Mouse (Mus musculus) layer of hippocampus, adult 2 months (tissue): ENCODE measurements around the gene Fnip1. TPM values are rescaled to one million over a fixed set of nuclear protein-coding genes. Genes with fewer than 3 reads are reported as not detected.

Experiments used
- DNase-seq, 2 experiments: peaks; one replicate each; pipeline ENCODE4 v3.0.0; 2022; ENCODE audit warnings: low spot score in 2 of 2
- H3K27ac ChIP-seq: fragments of 200-600 bp; 2 replicates; pipeline ENCODE4 v1.8.1; 2022
- H3K4me3 ChIP-seq: fragments of 200-600 bp; 2 replicates; pipeline ENCODE4 v1.8.1; 2022; ENCODE audit warnings: mild to moderate bottlenecking
- CTCF ChIP-seq: fragments of 200-600 bp; conservative IDR thresholded peaks from 2 replicates; pipeline ENCODE4 v1.8.1; 2022; ENCODE audit warnings: antibody characterized with exemption, mild to moderate bottlenecking, moderate library complexity
- total RNA-seq, 2 experiments: library from RNA; stranded (reverse); gene quantifications; 2 replicates each; pipeline ENCODE4 v1.2.3; 2021

Gene Fnip1
- total RNA-seq, 2 experiments from 2014 or later: 34.5 to 34.9 TPM

GRCm38 (mm10) chr11:54478414-54478813 lies 40.4 kb downstream of the Fnip1 start:
- Histone ChIP-seq H3K4me3 (no peak overlapping the region), H3K27ac (no peak overlapping the region)
- TF ChIP-seq CTCF: peak; percentile 69
- DNase-seq: no peak

- no peak overlapping the region for H3K27ac ChIP-seq
- H3K4me3 ChIP-seq: no peak overlapping the region
- DNase-seq: no peak
- no peak for TF ChIP-seq CTCF
Measured at GRCm38 (mm10) chr11:54486041-54486440, 48.0 kb downstream of the Fnip1 start.

GRCm38 (mm10) chr11:54491946-54492558 lies 54.1 kb downstream of the Fnip1 start:
- H3K27ac ChIP-seq: no peak overlapping the region
- H3K4me3 ChIP-seq: no peak overlapping the region
- TF ChIP-seq CTCF: no peak
- no peak for DNase-seq

- Histone ChIP-seq H3K4me3 (no peak overlapping the region), H3K27ac (no peak overlapping the region)
- TF ChIP-seq CTCF: no peak
- DNase-seq: no peak
Measured at GRCm38 (mm10) chr11:54492559-54492958, 54.6 kb downstream of the Fnip1 start.

- DNase-seq: no peak
- no peak for TF ChIP-seq CTCF
- H3K4me3 ChIP-seq: no peak overlapping the region
- H3K27ac ChIP-seq: no peak overlapping the region
Measured at GRCm38 (mm10) chr11:54499838-54500237, 61.8 kb downstream of the Fnip1 start.

- Histone ChIP-seq H3K4me3 (no peak overlapping the region), H3K27ac (no peak overlapping the region)
- TF ChIP-seq CTCF: no peak
- DNase-seq: no peak
Measured at GRCm38 (mm10) chr11:54502546-54503245, 64.7 kb downstream of the Fnip1 start.

GRCm38 (mm10) chr11:54513584-54513983 lies 75.6 kb downstream of the Fnip1 start:
- no peak overlapping the region for H3K27ac ChIP-seq
- H3K4me3 ChIP-seq: no peak overlapping the region
- TF ChIP-seq CTCF: no peak
- DNase-seq: no peak

GRCm38 (mm10) chr11:54521927-54522528 lies 84.0 kb downstream of the Fnip1 start:
- no peak for TF ChIP-seq CTCF
- no peak for DNase-seq

GRCm38 (mm10) chr11:54522529-54523430 lies 84.8 kb downstream of the Fnip1 start, which contains the start of gene Rapgef6:
Gene Rapgef6, plus strand, starts transcription at chr11:54522847.
- H3K27ac ChIP-seq: peak within 1 kb of the TSS; percentile 95
- peak within 1 kb of the TSS; percentile 64 for H3K4me3 ChIP-seq
- no peak for TF ChIP-seq CTCF
- DNase-seq: peak; percentile 98 to 99

More at GRCm38 (mm10) chr11:54521927-54522528, 84.0 kb downstream of the Fnip1 start:
- peak overlapping the region; percentile 95 for H3K27ac ChIP-seq
- H3K4me3 ChIP-seq: peak overlapping the region; percentile 64

GRCm38 (mm10) chr11:54523431-54524001 lies 85.5 kb downstream of the Fnip1 start:
- peak overlapping the region; percentile 89 for H3K27ac ChIP-seq
- TF ChIP-seq CTCF: no peak
- DNase-seq: no peak

GRCm38 (mm10) chr11:54528002-54528401 lies 90.0 kb downstream of the Fnip1 start:
- DNase-seq: no peak
- TF ChIP-seq CTCF: no peak
- H3K4me3 ChIP-seq: no peak overlapping the region
- H3K27ac ChIP-seq: no peak overlapping the region

More at GRCm38 (mm10) chr11:54523431-54524001, 85.5 kb downstream of the Fnip1 start:
- peak overlapping the region; percentile 64 for H3K4me3 ChIP-seq

- TF ChIP-seq CTCF: no peak
- no peak overlapping the region for H3K4me3 ChIP-seq
- no peak for DNase-seq
- H3K27ac ChIP-seq: no peak overlapping the region
Measured at GRCm38 (mm10) chr11:54530391-54530790, 92.4 kb downstream of the Fnip1 start.

GRCm38 (mm10) chr11:54530916-54531315 lies 92.9 kb downstream of the Fnip1 start:
- DNase-seq: no peak
- no peak overlapping the region for H3K4me3 ChIP-seq
- TF ChIP-seq CTCF: no peak
- no peak overlapping the region for H3K27ac ChIP-seq
